Mouse (Mus musculus) limb, embryonic 14.5 days (tissue): Measurements from ENCODE around the gene Clmn. TPM values are rescaled to one million over a fixed set of nuclear protein-coding genes. Genes with fewer than 3 reads are reported as not detected.

Experiments used
- ATAC-seq: fragments of 200-750 bp; cut with Nextera tagmentation; 2 replicates; pipeline ENCODE4 v1.8.0; 2017; ENCODE audit warnings: low read depth, moderate number of reproducible peaks, moderate TSS enrichment; ENCODE audit not compliant: low FRiP score
- DNase-seq: peaks from one replicate; pipeline ENCODE4 v3.0.0-alpha.2; 2015; ENCODE audit warnings: low spot score
- H3K27ac ChIP-seq: fragments of 300-500 bp; sonication (generic); replicated peaks from 2 replicates; pipeline ENCODE4 v1.5.1; 2014; ENCODE audit warnings: low read depth, mild to moderate bottlenecking, low read length, moderate library complexity, mixed read lengths
- H3K27me3 ChIP-seq: fragments of 300-500 bp; sonication (generic); 2 replicates; pipeline ENCODE4 v1.6.1; 2014; ENCODE audit warnings: low read length, mixed read lengths; ENCODE audit not compliant: control insufficient read depth, insufficient read depth
- H3K36me3 ChIP-seq: fragments of 300-500 bp; sonication (generic); 2 replicates; pipeline ENCODE4 v1.6.1; 2014; ENCODE audit warnings: mild to moderate bottlenecking, low read length, moderate library complexity, mixed read lengths; ENCODE audit not compliant: control insufficient read depth, insufficient read depth
- H3K4me1 ChIP-seq: fragments of 300-500 bp; sonication (generic); 2 replicates; pipeline ENCODE4 v1.6.1; 2014; ENCODE audit warnings: antibody characterized with exemption, low read length, mixed read lengths; ENCODE audit not compliant: control insufficient read depth, insufficient read depth
- H3K4me2 ChIP-seq: fragments of 300-500 bp; sonication (generic); replicated peaks from 2 replicates; pipeline ENCODE4 v1.6.1; 2014; ENCODE audit warnings: low read depth, mild to moderate bottlenecking, low read length, moderate library complexity; ENCODE audit not compliant: severe bottlenecking
- H3K4me3 ChIP-seq: fragments of 300-500 bp; sonication (generic); replicated peaks from 2 replicates; pipeline ENCODE4 v1.5.1; 2014; ENCODE audit warnings: low read length
- H3K9ac ChIP-seq: fragments of 300-500 bp; sonication (generic); 2 replicates; pipeline ENCODE4 v1.6.1; 2014; ENCODE audit warnings: mild to moderate bottlenecking, low read depth, low read length, moderate library complexity; ENCODE audit not compliant: severe bottlenecking
- H3K9me3 ChIP-seq: fragments of 300-500 bp; sonication (generic); 2 replicates; pipeline ENCODE4 v1.6.1; 2016; ENCODE audit warnings: low read length; ENCODE audit not compliant: control insufficient read depth
- POLR2A ChIP-seq: fragments of 200-500 bp; IDR thresholded peaks from 2 replicates; pipeline ENCODE4 v1.8.0; 2012; ENCODE audit warnings: inconsistent platforms, mild to moderate bottlenecking, moderate library complexity, borderline replicate concordance; ENCODE audit not compliant: insufficient read depth, insufficient read length; ENCODE audit errors: extremely low read depth
- WGBS: fragments of 180-500 bp; shearing (Covaris S2); extraction: QIAGEN DNeasy Blood & Tissue Kit; methylation state at CpG from one replicate; pipeline ENCODE4 v1.1.7; 2014; 5-methylcytosine and 5-hydroxymethylcytosine counted together
- polyA plus RNA-seq, 2 experiments: library from polyadenylated mRNA; depleted of rRNA in 1 of 2; stranded (reverse) in 1 of 2; unstranded in 1 of 2; fragments of >200 nt; fragmentation: Nextera tagmentation in 1 of 2; extraction: Ambion mirVana in 1 of 2; gene quantifications; 2 replicates each; pipeline versions ENCODE4 v1.2.1 to v1.2.3; 2012 to 2014

Clmn gene
- polyA plus RNA-seq, 2 experiments: 2.9 to 8.1 TPM

DNA sequence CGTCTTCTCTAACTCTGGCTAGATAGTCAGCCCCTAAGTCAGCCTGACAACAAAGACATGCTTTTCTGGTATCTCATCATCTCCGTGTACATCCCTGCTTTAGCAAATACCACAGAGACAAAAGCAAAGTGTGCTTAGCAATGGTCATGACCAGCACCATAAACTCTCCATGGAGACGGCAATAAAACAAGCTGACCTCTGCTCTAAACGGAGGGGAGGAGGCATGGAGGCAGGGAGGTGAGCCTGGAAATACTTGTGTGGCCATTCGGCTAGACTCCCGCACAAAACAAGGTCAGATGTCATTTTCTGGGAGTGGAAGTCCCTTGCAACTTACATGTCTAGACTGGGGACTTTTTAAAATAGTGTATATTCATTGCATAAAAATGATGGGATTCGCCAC is 9.3 kb downstream of the Clmn start:
- ATAC-seq (no peak), DNase-seq (no peak)
- WGBS: 40% methylated on average over 7 of the region's 7 CpGs
- no peak overlapping the region for H3K4me3 ChIP-seq
- H3K36me3 ChIP-seq: no peaks in the 10 kb centered on the region
- H3K4me2 ChIP-seq: no peak overlapping the region
- no peaks in the 10 kb centered on the region for H3K27me3 ChIP-seq
- H3K9ac ChIP-seq: no peak overlapping the region
- peaks cover 17% of the 10 kb centered on the region for H3K4me1 ChIP-seq
- no peak overlapping the region for H3K27ac ChIP-seq
- H3K9me3 ChIP-seq: no peaks in the 10 kb centered on the region
- TF ChIP-seq POLR2A: no peak

DNA sequence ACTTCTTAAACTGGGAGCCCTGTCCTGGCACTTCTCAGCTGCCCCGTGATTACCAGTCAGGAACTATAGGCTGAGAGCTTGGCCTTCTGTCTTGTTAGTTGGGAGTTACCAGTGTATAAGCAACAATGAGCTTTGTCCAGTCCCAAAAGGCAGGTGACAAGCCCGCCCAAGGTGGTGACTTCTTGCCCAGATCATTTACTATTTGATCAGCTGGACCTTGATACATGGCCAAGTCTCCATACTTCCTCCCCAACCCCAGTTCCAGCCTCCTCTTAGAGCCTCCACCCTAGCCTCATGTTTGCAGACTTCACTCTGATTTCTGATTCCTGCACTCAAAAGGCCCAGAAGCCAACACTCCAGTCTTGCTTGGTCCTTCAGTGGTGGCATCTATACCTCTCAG is 10.1 kb downstream of the Clmn start:
- H3K9ac ChIP-seq: no peak overlapping the region
- DNase-seq (no peak), ATAC-seq (no peak)
- 94% methylated on average over 2 of the region's 2 CpGs for WGBS
- H3K4me2 ChIP-seq: no peak overlapping the region
- TF ChIP-seq POLR2A: no peak
- no peak overlapping the region for H3K27ac ChIP-seq
- peaks cover 17% of the 10 kb centered on the region for H3K4me1 ChIP-seq
- no peak overlapping the region for H3K4me3 ChIP-seq
- H3K36me3 ChIP-seq: no peaks in the 10 kb centered on the region
- no peaks in the 10 kb centered on the region for H3K9me3 ChIP-seq
- H3K27me3 ChIP-seq: no peaks in the 10 kb centered on the region

DNA sequence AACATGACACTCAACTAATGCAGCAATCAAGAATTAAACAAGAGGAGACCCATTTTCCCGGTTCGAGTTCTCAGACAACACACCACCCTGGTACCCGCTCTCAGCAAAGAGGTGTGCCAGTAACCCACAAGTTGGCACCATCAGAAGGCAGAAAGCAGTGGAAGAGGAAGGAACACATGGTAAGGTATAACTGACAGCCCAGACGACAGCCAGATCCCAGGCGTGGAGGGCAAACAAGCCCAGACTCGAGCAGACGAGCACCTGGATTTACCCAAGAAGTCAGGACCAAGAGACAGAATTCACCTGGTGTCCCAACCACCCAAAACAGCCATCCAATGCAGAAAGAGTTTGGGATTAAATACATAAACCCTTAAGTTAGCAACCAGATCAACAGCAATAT is 11.5 kb downstream of the Clmn start:
- H3K9me3 ChIP-seq: no peaks in the 10 kb centered on the region
- DNase-seq: no peak
- no peak overlapping the region for H3K4me2 ChIP-seq
- WGBS: 75% methylated on average over 7 of the region's 7 CpGs
- no peak for ATAC-seq
- H3K27ac ChIP-seq: no peak overlapping the region
- no peak for TF ChIP-seq POLR2A
- no peaks in the 10 kb centered on the region for H3K27me3 ChIP-seq
- no peak overlapping the region for H3K9ac ChIP-seq
- no peaks in the 10 kb centered on the region for H3K36me3 ChIP-seq
- no peak overlapping the region for H3K4me3 ChIP-seq
- peaks cover 8% of the 10 kb centered on the region; the same call in 1 of the 2 replicates for H3K4me1 ChIP-seq

DNA sequence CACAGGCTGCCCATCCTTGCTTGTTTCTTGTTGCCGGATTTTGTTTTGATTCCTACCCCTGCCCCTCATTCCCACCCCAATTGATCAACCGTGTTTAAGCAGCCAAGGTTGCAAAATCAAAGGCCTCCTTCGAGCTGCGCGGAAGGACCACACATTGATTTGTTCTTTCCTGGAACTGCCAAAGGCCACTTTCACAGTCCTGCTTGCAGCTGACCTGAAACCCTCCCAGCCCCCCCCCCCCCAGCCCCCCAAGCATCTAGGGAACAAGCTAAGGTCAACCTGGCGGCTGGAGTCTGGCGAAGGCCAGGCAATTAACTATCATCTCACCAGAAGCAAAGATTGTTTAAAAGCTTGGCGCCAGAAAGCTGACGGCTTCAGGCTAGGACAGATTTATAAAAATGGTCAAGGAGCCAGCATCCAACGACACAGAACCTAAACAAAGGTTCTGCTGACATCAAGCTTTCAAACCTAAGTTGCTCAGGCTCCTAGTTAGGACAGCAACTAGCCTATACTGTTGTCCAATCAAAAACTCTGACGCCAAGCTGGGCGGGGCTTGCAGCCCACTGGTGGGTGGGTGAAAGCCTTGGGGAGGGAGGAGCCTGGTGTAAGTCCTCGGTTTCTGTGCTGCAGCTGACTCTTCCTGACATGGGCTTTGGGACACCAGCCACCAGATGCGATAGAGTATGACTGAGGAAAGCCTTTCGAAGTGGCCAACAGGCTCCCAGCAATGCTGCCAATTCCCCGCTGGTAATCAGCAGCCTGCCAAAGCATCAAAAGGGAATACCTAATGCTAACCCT is 13.0 kb downstream of the Clmn start:
- no peaks in the 10 kb centered on the region for H3K27me3 ChIP-seq
- H3K4me2 ChIP-seq: peak overlapping the region; percentile 37
- no peaks in the 10 kb centered on the region for H3K36me3 ChIP-seq
- no peak overlapping the region for H3K27ac ChIP-seq
- H3K9me3 ChIP-seq: no peaks in the 10 kb centered on the region
- ATAC-seq: peak; percentile 84
- WGBS: 12% methylated on average over 16 of the region's 16 CpGs
- peak overlapping the region; percentile 28; the same call in 1 of the 2 replicates for H3K9ac ChIP-seq
- H3K4me1 ChIP-seq: peaks cover 8% of the 10 kb centered on the region; the same call in 1 of the 2 replicates
- no peak for TF ChIP-seq POLR2A
- peak; percentile 76 for DNase-seq
- H3K4me3 ChIP-seq: peak overlapping the region; percentile 15; the same call in 1 of the 2 replicates

DNA sequence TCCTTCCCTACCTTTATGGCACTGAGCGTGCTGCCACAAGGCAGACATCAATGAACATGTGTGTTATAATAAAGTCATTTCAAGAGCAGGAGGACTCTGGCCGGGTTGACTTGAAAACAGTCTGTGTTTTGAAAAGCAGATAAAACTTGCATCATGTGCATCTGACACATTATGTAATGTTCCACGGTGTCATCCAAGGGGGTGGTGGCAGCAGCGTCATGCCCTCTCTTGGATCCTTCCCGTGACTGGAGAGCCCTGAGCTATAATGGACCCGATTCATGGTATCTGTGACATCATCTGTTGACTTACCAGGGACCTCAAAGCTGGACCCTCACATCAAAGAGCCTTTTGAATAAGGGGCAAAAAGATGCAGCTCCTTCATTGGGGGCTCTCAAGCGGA is 14.8 kb downstream of the Clmn start:
- no peak for ATAC-seq
- 84% methylated on average over 7 of the region's 7 CpGs for WGBS
- Histone ChIP-seq H3K27me3 (no peaks in the 10 kb centered on the region), H3K9ac (no peak overlapping the region), H3K4me2 (no peak overlapping the region), H3K4me3 (no peak overlapping the region), H3K36me3 (no peaks in the 10 kb centered on the region), H3K9me3 (no peaks in the 10 kb centered on the region), H3K4me1 (peaks cover 19% of the 10 kb centered on the region), H3K27ac (no peak overlapping the region)
- no peak for TF ChIP-seq POLR2A
- no peak for DNase-seq
